Mouse (Mus musculus): ENCODE results near the gene Larp6. TPM values are rescaled to one million over a fixed set of nuclear protein-coding genes. Genes with fewer than 3 reads are reported as not detected.

Gene Larp6
- 0.65 and 1.3 TPM in 2 replicates for polyA plus RNA-seq (2015; fragmentation: Nextera tagmentation; extraction: Ambion mirVana)

GRCm38 (mm10) chr9:60712771-60713541, at the start of gene Larp6:
TSS of gene Larp6 (plus strand) at chr9:60712989.

GRCm38 (mm10) chr9:60687891-60688324, 24.9 kb upstream of the Larp6 start, which contains the start of gene Lrrc49:
TSS of gene Lrrc49 (minus strand) at chr9:60688158.

Other genes with a start within 250 kb of the Larp6 start
- gene Thsd4, start 190.9 kb upstream of the Larp6 start, polyA plus RNA-seq (2015; fragmentation: Nextera tagmentation; extraction: Ambion mirVana): 1.9 and 3.2 TPM in 2 replicates
- gene Lrrc49, start 24.8 kb upstream of the Larp6 start, polyA plus RNA-seq (2015; fragmentation: Nextera tagmentation; extraction: Ambion mirVana): 1.9 and 3.2 TPM in 2 replicates
- gene Uaca, start 81.6 kb downstream of the Larp6 start, polyA plus RNA-seq (2015; fragmentation: Nextera tagmentation; extraction: Ambion mirVana): 3.4 and 4.5 TPM in 2 replicates